Mouse (Mus musculus): Measurements from ENCODE around the gene Mylk3.

Mylk3 gene

DNA sequence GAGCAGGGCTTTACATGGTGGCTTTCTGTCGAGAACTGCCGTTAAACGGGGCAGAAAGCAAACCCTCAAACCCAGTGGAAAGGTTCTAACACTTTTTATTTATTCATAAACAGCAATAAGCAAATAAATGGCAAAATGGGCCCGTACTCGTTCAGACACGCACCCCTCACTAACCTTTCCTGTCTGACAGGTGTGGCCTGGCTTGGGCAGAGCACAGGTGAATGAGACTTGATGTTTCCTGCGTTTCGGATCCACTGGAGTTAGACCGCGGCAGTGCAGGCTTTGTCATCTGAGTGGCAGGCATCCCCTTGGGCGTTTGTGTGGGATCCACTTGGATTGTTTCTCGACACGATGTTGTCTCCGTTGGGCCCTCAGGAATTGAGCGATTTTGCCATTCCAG lies 64.2 kb downstream of the Mylk3 start:
- DNase-seq (ENCODE audit: low read depth, low spot score), result no peak

DNA sequence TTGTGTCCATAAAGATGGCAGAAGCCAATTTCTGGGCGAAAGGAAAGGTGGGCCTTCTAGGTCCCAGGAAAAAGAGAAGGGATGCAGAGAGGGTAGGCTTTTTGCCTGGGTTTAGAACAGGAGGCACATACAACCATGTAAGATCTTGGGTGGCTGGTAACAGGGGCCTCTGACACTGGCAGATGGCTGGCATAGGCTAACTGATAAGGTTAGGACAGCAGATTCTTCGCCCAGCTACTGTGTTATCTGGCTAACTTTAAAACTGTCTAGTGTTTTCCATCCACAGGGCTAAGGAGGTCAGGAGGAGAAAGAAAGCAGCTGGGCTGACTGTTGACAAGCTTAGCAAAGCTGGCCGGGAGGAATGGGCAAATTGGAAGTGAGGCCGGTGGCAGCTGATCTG lies 67.6 kb downstream of the Mylk3 start:
- DNase-seq (ENCODE audit: low read depth, low spot score), result no peak

DNA sequence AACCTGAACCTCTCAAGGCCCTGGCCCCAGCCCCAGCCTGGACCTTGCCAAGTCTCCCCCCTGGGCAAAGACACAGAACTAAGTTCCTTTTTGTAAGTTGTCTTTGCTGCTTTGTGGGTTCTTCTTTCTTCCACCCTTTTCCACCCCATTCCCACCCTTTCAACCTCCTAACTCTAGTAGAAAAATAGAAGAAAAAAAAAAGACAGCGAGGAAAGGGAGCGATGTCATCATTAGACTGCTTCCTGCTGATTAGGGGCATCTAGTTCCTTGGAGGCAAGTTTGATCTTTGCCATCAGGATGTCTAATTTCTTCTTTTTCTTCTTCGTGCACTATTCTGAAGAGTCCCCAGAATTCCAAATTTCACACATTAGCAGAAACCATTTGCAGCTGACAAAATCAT lies 73.1 kb downstream of the Mylk3 start:
- no peak for DNase-seq (ENCODE audit: low read depth, low spot score)

DNA sequence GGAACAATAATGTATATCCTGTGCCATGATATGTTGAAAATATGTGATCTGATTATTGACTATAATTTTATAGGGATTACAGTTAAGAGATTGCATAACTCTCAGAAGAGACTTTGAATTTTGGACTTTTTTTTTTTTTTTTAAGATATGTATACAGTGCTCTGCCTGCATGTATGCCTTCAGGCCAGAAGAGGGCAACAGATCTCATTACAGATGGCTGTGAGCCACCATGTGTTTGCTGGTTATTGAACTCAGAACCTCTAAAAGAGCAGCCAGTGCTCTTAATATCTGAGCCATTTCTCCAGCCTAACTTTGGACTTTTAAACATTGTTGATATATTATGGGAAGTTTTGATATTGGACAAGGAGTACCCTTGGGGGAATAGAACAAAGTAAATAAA lies 74.4 kb downstream of the Mylk3 start:
- DNase-seq (ENCODE audit: low read depth, low spot score), result peak; percentile 79

DNA sequence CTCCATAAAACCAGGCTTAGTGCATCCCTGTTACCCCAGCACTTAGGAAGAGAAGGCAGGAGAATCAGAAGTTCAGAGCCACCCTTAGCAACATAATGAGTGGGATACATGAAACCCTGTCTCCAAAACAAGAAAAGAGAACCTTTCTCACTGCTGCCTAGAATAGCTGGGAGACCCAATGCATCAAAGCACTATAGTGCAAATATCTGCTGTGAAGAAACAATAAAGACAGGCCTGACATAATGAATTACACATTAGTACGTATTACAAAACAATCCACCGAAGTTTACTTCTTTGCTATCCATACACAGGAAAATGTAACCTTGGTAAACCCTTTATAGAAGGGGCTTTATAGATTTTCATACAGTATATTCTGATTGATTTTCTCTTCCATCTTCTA lies 77.6 kb downstream of the Mylk3 start:
- DNase-seq (ENCODE audit: low read depth, low spot score), result no peak

DNA sequence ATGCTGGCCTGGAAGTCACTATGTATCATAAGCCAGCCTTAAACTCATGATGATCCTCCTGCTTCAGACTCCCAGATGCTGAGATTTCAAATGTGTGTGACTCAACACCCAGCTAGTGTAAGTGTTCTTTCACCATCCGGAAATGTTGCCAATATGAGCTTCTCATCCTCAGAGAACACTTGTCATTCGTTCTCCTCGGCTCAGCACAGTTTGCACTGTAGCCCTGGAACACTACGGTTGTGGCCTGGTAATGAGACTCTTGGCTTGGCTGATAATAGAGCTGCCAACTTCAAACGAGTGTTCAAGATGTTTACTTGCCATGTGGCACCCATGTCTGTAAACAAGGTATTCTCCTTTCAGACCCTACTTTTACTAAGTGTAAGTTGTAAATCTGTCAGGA lies 82.6 kb downstream of the Mylk3 start:
- DNase-seq (ENCODE audit: low read depth, low spot score), result peak; percentile 41

DNA sequence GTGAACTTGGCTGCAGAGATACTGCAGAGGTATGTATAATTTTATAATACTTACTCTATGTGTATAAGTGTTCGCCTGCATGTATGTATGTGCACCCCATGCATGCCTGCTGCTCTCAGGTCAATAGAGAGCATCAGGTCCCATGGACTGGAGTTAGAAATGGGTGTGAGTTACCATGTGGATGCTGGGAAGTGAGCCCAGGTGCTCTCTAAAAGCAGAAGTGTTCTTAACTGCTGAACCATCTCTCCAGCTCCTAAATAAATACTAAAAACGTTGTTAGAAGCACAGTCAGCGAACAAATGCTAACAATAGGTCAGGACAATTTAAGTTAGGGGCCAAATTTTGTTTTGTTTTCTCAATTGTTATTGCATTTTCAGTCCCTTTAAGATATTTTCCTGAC lies 83.2 kb downstream of the Mylk3 start:
- no peak for DNase-seq (ENCODE audit: low read depth, low spot score)

DNA sequence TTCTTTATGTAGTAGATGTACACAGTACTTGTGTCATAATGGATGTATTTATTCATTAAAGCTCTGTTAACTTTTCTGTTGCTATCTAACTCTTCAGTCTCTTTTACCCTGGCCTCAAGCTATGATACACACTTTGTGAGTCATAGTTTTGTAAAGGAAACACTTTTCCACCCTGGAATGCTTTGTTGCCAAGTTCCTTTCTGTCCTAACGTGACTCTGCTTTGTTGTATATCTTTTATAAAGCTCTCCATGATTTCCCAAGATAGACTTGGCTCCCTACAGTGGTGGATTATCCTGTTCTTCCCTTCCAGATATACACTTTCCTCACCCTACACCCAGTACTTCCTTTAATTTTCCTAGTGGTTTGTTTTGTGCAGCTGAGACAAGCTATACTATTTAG lies 84.2 kb downstream of the Mylk3 start:
- peak; percentile 79 for DNase-seq (ENCODE audit: low read depth, low spot score)

DNA sequence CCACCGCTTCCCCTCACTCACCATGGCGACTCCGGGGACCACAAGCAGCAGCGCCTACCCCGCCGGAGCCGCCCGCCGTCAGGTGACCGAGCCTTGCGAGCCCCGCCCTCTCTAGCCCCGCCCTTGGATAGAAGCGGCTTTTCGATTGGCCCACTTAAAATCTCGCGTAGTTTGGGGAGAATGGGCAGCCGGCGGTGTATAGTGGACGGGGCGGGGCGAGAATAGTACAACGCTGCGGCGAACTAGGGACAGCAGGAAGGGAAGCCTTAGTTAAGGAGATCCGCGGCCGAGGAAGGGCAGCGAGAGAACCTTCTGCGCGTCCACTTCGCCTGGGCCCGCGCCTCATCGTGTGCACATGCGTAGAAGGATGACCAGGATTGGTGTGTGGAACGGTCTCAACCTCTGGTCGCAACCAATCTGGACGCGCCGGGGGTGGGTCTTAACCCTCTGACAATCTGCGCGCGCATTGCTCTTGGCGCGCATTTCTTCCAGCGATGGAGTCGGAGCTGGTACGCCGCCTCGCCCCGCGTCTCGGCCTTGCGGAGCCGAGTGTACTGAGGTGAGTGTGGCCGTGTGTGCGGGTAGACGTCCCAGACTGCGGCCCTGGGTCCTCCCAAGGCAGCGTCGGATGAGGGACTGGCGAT lies 86.6 kb downstream of the Mylk3 start, which contains the start of the genes Orc6 and Vps35:
TSS of gene Orc6 (plus strand) at position 199 of the 644 bp plus-strand sequence.
TSS of gene Vps35 (minus strand) at position 369 of the 644 bp plus-strand sequence.
- peak; percentile 98 for DNase-seq (ENCODE audit: low read depth, low spot score)

DNA sequence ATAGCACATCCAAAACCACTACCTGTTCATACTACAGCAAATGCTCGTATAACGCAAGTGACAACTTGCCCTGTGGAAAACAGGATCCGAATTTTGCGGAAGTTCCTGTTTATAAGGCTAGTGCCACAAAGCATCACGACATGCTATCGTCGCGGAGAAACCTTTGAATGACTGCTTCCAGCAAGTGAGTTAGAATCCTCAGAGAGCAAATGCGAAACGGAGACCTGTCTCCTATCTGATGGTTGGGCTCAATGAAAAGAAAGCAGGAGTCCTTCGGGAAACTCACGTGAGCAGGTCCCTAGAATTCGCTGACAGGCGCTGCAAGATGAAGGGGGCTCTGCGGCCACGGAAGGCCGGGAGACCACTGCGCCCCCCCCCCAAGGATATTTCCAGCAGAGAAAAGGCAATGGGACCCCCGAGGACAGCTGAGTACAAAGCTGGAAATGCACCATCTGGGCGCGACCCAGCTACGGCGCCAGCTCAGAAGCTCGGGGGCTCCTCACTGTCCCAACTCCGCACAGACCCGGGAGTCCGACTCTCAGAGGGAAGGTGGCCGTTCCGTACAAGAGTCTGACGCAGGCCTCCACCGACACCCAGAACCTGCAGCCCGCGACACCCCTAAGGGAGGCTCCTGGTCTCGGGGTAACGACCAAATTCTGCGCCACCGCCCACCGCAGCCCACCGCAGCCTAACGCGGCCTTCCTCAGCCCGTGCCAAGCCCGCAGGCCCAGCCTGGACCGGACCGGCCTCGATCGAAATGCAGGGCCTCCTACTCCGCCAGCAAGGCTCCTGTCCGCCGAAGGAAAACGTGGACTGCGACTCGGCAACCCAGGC lies 87.3 kb downstream of the Mylk3 start:
- DNase-seq (ENCODE audit: low read depth, low spot score), result peak; percentile 48

DNA sequence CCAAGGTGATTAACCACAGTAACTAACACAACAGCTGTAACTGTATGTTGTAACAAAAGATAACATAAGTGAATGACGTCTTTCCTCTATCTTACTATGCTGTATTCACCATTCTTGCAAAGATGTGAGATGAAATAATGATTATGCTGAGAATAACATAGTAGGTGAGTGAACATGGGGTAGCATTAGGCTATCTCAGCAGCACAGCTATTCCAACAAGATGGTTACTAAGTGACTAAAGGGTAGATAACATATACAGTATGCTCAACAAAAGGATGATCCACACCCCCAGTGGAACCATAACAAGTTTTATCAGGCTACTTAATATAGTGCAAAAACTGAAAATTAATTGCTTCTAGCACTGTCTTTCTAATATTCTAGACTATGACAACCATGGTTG lies 99.3 kb downstream of the Mylk3 start:
- DNase-seq (ENCODE audit: low read depth, low spot score), result no peak

All from 3T3-L1 (cell line).